Mouse (Mus musculus): Measurements from ENCODE around the gene Mast4.

- TF ChIP-seq BHLHE40 (IDR thresholded peaks at IDR 0.05; ENCODE audit: low read depth, low read length) = no peak
- TF ChIP-seq ZNF384 (IDR thresholded peaks at IDR 0.05; ENCODE audit: low read depth, low read length) = no peak
- TF ChIP-seq POLR2A (IDR thresholded peaks at IDR 0.05; ENCODE audit: low read depth, low read length) = no peak
- TF ChIP-seq EP300 (IDR thresholded peaks at IDR 0.05; ENCODE audit: low read length) = no peak
- TF ChIP-seq CTCF (conservative IDR thresholded peaks at IDR 0.05 in 1 of 2, IDR thresholded peaks at IDR 0.05 in 1 of 2; ENCODE audit: low read depth in 2 of 2, low read length in 2 of 2) = no peak
- no peak for TF ChIP-seq POLR2AphosphoS2 (IDR thresholded peaks at IDR 0.05; ENCODE audit: low read depth, low read length)
- TF ChIP-seq MXI1 (IDR thresholded peaks at IDR 0.05; ENCODE audit: low read depth, low read length) = no peak
- no peak for TF ChIP-seq CHD1 (IDR thresholded peaks at IDR 0.05; ENCODE audit: low read depth, low read length)
- no peak for TF ChIP-seq USF2 (conservative IDR thresholded peaks at IDR 0.05; ENCODE audit: low read depth, low read length)
- no peak for TF ChIP-seq SIN3A (IDR thresholded peaks at IDR 0.05; ENCODE audit: low read length)
- TF ChIP-seq UBTF (IDR thresholded peaks at IDR 0.05; ENCODE audit: low read depth, low read length) = no peak
These were observed 159.9 kb downstream of the Mast4 start for GRCm38 (mm10) chr13:103174431-103174830.

Measured in CH12.LX (cell line).